Mouse (Mus musculus): ENCODE data around the gene Ptprn2.

The Ptprn2 gene

GRCm38 (mm10) chr12:117291943-117292342, 806.4 kb downstream of the Ptprn2 start:
- DNase-seq (ENCODE audit: extremely low read depth, insufficient read length, low spot score), result no peak

- no peak for DNase-seq (ENCODE audit: extremely low read depth, insufficient read length, low spot score)
These were observed 811.3 kb downstream of the Ptprn2 start for GRCm38 (mm10) chr12:117296792-117297191.

- no peak for DNase-seq (ENCODE audit: extremely low read depth, insufficient read length, low spot score)
These were observed 813.6 kb downstream of the Ptprn2 start for GRCm38 (mm10) chr12:117299084-117299483.

GRCm38 (mm10) chr12:117304751-117305624, 819.5 kb downstream of the Ptprn2 start:
- DNase-seq (ENCODE audit: extremely low read depth, insufficient read length, low spot score), result no peak

- no peak for DNase-seq (ENCODE audit: extremely low read depth, insufficient read length, low spot score)
These were observed 820.1 kb downstream of the Ptprn2 start for GRCm38 (mm10) chr12:117305625-117306105.

- no peak for DNase-seq (ENCODE audit: extremely low read depth, insufficient read length, low spot score)
These were observed 826.6 kb downstream of the Ptprn2 start for GRCm38 (mm10) chr12:117312079-117312478.

GRCm38 (mm10) chr12:117314987-117315386, 829.5 kb downstream of the Ptprn2 start:
- DNase-seq (ENCODE audit: extremely low read depth, insufficient read length, low spot score), result no peak

- DNase-seq (ENCODE audit: extremely low read depth, insufficient read length, low spot score), result no peak
These were observed 830.1 kb downstream of the Ptprn2 start for GRCm38 (mm10) chr12:117315661-117316060.

- DNase-seq (ENCODE audit: extremely low read depth, insufficient read length, low spot score), result no peak
These were observed 832.7 kb downstream of the Ptprn2 start for GRCm38 (mm10) chr12:117318229-117318628.

GRCm38 (mm10) chr12:117323017-117323416, 837.5 kb downstream of the Ptprn2 start:
- DNase-seq (ENCODE audit: extremely low read depth, insufficient read length, low spot score), result no peak
